Mouse (Mus musculus) heart, embryonic 15.5 days (tissue): Measurements from ENCODE around the gene 1700018G05Rik. TPM values are rescaled to one million over a fixed set of nuclear protein-coding genes. Genes with fewer than 3 reads are reported as not detected.

Source experiments
- polyA plus RNA-seq: library from polyadenylated mRNA; unstranded; fragments of >200 nt; fragmentation: Nextera tagmentation; extraction: Ambion mirVana; gene quantifications from 2 replicates; pipeline ENCODE4 v1.2.1, GENCODE M21; 2015

The 1700018G05Rik gene
- polyA plus RNA-seq, 1 experiment from 2014 or later = not detected

Other genes starting within 250 kb of the 1700018G05Rik start
- not detected in 2 replicates for gene Gm3880, start 241.4 kb upstream of the 1700018G05Rik start, polyA plus RNA-seq
- not detected in 2 replicates for gene Gm9112, start 220.7 kb upstream of the 1700018G05Rik start, polyA plus RNA-seq
- gene Dmrtc1b, start 220.5 kb upstream of the 1700018G05Rik start, polyA plus RNA-seq = not detected in 2 replicates
- gene Dmrtc1c1, start 125.4 kb upstream of the 1700018G05Rik start, polyA plus RNA-seq = not detected in 2 replicates
- gene Dmrtc1c2, start 73.8 kb upstream of the 1700018G05Rik start, polyA plus RNA-seq = not detected in 2 replicates
- gene 1700031F05Rik, start 60.4 kb upstream of the 1700018G05Rik start, polyA plus RNA-seq = not detected in 2 replicates
- 0.33 and 0.66 TPM in 2 replicates for gene Dmrtc1a, start 19.7 kb upstream of the 1700018G05Rik start, polyA plus RNA-seq
- not detected in 2 replicates for gene 1700011M02Rik, start 19.5 kb upstream of the 1700018G05Rik start, polyA plus RNA-seq